Mouse (Mus musculus) yolk sac, embryonic 10.5 days (tissue): ENCODE measurements around the gene Phf13.

Source experiments
- DNase-seq: peaks from one replicate; pipeline ENCODE4 v3.0.0-alpha.2; 2017; ENCODE audit warnings: low spot score

Gene Phf13

GRCm38 (mm10) chr4:152013036-152013813 lies 17.2 kb upstream of the Phf13 start:
- DNase-seq: no peak

GRCm38 (mm10) chr4:152012109-152012508 lies 16.1 kb upstream of the Phf13 start:
- DNase-seq: no peak

GRCm38 (mm10) chr4:152011171-152011760 lies 15.2 kb upstream of the Phf13 start:
- DNase-seq: no peak

DNA sequence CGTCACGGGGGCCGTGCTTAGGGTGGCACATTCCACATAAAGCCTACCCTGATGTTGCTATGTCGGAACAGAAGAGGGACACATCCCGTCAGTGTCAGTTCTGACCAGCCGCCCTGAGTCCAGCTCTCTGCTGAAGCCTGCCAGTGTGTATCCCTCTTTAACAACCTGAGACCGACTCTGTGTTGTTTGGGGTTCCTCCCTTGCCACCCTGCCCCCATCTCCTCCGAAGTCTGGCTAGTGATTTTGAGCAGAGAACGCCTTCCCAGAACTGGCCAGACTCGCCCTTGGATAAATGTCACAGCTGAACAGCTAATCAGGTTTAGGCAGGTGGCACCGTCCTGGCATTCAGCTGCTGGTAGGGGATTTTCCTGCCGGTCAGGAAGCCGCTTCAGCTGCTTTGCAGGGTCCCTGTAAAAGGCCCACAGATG lies 14.7 kb upstream of the Phf13 start:
- DNase-seq: no peak

GRCm38 (mm10) chr4:152010091-152010706 lies 14.1 kb upstream of the Phf13 start:
- DNase-seq: peak; percentile 36

GRCm38 (mm10) chr4:152009076-152010051 lies 13.3 kb upstream of the Phf13 start:
- DNase-seq: no peak

DNA sequence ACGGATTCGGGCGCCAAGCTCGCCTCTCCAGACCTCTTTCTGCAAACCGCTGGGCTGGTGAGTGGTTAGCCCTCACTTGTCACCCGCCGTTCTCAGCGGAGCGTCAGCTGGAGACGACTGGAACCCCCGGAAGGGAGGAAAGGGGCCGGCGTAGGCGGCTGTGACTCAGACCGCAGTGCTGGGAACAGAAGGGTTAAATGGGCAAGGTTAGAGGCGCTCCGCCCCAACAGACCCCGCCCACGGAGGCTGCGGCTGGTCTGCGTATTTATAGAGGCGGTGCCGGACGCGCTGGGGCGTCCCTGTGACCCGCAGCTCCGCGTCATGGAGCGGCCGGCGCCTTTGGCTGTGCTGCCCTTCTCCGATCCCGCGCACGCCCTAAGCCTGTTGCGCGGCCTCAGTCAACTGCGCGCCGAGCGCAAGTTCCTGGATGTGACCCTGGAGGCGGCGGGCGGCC lies 12.6 kb upstream of the Phf13 start, which contains the start of gene Klhl21:
Gene Klhl21, plus strand, starts transcription at position 182 of the 454 bp plus-strand sequence.
- peak; percentile 94 for DNase-seq

GRCm38 (mm10) chr4:152008148-152008500 lies 12.1 kb upstream of the Phf13 start:
- DNase-seq: no peak

DNA sequence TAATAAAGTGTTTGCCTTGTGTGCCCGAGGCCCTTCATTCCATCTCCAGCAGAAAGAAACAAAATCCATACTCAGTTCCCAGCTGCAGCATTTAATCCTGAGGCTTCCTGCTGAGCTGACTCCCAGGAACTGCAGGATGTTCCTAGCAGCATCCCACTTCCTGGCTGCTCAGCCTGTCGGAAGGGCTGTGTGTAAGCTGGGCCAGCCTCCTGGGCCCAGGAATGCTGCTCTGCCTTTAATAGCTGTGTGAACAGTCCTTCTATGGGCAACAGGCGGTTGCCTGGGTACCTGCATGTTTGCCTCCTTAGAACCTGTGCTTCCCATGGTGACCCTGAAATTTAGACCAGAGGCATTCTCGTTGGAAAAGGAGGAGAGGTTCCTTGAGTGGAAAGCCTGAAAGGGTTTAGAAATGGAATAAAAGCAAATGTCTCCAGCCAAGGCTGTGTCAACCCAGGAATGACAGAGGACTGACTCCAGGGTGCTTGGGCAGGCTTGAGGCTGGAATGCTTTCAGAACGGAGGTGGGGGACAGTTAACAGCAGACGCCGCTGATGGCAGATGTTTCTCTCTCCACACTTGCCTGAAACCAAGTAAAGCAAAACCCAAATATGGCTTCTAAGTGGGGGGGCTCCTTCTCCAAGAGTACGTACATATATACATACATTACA lies 11.6 kb upstream of the Phf13 start:
- peak; percentile 56 for DNase-seq

- DNase-seq: peak; percentile 70
These were observed 10.8 kb upstream of the Phf13 start for GRCm38 (mm10) chr4:152006812-152007211.

- no peak for DNase-seq
These were observed 10.1 kb upstream of the Phf13 start for GRCm38 (mm10) chr4:152006137-152006536.

- DNase-seq: no peak
These were observed 6.0 kb upstream of the Phf13 start for GRCm38 (mm10) chr4:152002063-152002462.

- no peak for DNase-seq
These were observed 5.3 kb upstream of the Phf13 start for GRCm38 (mm10) chr4:152001335-152001734.

- no peak for DNase-seq
These were observed 4.8 kb upstream of the Phf13 start for GRCm38 (mm10) chr4:152000906-152001305.

DNA sequence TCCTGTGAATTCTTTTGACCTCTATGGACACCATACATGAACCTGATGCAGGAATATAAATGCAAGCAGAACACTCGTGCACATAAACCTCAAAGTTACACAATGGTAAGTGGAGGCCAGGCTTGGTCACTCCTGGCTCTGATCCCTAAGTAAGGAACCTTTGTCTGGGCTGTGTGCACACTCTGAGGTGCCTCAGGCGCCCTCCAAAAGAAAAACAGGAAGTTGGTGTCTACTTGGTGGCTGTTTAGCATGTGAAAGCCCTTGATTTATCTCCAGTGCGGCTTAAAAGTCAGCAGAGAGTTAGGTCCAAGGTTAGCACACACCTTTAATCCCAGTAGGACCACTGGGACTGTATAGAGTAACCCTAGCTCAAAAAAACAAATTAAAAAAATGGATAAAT lies 3.4 kb upstream of the Phf13 start:
- DNase-seq: no peak

GRCm38 (mm10) chr4:151997701-151998100 lies 1.6 kb upstream of the Phf13 start:
- DNase-seq: no peak

DNA sequence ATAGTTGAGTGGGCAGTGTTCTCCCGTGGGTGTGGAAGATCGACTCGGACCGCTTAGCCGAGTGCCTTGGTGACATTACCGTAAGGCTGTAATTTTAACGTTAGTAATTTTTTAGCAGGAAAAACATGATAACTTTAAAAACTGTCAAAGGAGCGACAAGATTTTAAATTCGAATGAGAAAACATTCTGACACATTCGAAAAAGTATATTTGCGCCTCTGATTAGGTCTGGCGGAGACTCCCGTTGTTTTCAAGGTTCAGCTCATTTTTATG lies 829 bp upstream of the Phf13 start:
- no peak for DNase-seq

GRCm38 (mm10) chr4:151995371-151996172 lies 486 bp downstream of the Phf13 start:
- DNase-seq: peak; percentile 37

DNA sequence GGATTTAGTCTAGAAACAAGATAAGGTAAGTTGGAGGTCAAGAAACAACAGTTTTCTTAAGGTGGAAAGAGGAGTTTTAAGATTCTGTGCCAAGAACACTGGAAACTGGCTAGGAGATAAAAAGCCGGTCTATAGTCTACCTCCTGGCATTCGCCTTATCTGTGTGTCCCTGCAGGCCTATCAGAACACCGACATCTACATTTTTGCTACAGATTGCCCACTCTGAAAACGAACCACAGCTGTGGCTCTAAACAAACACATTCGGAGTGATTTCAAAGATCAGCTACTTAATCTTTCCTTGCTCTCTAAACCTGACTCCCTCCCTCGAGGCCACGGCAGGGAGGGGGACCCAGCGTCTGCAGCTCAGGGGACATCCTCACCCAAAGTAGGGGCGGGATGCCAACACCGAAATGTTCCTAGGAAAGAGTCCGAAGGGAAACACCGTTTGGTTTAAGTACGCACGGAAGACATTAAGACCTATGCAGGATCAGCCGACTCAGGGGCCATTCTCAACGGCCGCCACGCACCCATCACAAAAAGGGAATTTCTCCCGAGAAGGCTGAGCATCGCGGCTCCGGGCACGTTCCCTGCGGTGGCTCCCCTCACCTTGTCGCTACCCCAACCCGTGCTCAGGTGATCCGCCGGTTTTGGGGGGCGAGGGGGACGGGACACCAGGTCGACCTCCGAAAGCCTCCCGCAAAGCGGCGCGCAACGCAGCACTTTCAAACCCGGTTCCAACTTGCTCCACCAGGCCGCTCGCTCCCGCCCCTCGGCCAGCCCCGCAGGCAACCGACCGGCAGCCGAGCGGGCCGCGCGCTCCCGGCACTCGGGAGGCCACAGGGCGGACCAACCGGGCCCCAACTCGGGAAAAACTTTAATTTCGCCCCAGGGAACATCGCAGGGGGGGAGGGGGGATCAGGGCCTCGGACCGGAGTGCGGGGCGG lies 1.6 kb downstream of the Phf13 start:
- peak; percentile 54 for DNase-seq

DNA sequence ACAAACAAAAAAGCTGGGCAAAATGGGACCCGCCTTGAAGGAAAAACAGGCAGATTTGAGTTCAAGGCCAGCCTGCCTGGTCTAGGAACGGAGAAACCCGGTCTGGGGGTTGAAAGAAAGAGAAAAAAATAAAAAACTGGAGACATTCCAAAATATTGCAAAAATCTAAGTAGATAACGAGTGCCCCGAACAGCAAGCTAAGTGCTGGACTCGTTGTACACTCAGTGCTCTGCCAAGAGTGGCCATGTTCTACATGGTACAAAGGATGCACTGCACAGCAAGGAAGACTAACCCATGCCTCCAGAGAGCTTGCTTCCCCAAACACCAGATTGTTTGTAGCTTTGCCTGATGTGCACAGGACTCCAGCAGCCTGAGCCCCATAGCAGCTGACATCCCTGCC lies 3.0 kb downstream of the Phf13 start:
- no peak for DNase-seq
